Mouse (Mus musculus) liver, adult 10 weeks (tissue): ENCODE data around the gene Sptlc2. TPM values are rescaled to one million over a fixed set of nuclear protein-coding genes. Genes with fewer than 3 reads are reported as not detected.

Experiments
- polyA plus RNA-seq: library from polyadenylated mRNA; stranded (reverse); fragments of 350-450 nt; fragmentation: Illumina TruSeq; extraction: RNeasy Lipid Tissue Mini Kit (QIAGEN cat#74804); gene quantifications from one replicate; pipeline ENCODE4 v1.2.3, GENCODE M21; 2014; ENCODE audit warnings: low read depth, low replicate concordance

The Sptlc2 gene
- polyA plus RNA-seq: 31.9 TPM

DNA sequence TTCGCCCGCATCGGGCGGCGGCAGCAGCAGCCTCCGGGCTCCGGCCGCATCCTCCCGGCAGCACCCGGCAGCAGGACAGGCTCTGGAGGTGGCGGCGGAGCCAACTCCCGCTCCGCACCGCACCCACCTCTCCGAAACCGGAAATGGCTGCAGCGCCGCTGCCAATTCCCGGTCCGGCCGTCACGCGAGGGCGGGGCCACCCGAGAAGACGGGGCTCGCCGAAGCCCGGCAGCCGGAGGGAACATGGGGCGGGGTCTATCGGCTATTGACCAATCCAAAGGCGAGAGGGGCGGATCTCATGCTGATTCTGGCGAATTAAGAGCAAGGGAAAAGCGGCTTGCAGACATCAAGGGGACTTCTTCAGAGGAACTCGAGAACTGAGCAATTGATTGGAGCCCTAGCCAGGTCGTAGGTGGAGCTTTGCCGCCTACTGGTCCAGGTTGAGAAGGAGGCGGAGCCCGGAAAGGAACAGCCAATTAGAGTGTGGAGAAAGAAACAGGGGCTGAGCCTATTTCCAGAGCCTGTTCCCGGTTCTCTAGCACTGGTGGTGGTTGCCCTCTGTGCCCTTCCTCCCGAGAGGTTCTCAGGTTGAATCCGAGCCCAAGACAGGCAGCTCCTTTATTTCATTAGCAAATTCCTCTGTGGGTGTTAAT, at the start of gene Sptlc2:
Sptlc2 (minus strand) TSS at position 234 of the 653 bp plus-strand sequence.

GRCm38 (mm10) chr12:87299657-87300440, 88.3 kb downstream of the Sptlc2 start, which contains the start of gene Ism2:
TSS of gene Ism2 (minus strand) at chr12:87299705.

GRCm38 (mm10) chr12:87266108-87266826, 121.9 kb downstream of the Sptlc2 start, which contains the start of the genes Vipas39 and Ahsa1:
TSS of gene Vipas39 (minus strand) at chr12:87266256.
TSS of gene Ahsa1 (plus strand) at chr12:87266479.

Other genes with a start within 250 kb of the Sptlc2 start
- gene Gstz1, start 241.2 kb downstream of the Sptlc2 start, polyA plus RNA-seq: 949 TPM
- gene Pomt2, start 240.4 kb downstream of the Sptlc2 start, polyA plus RNA-seq: 6.8 TPM
- gene Samd15, start 188.6 kb downstream of the Sptlc2 start, polyA plus RNA-seq: not detected
- 1.8 TPM for gene Tmed8, start 187.9 kb downstream of the Sptlc2 start, polyA plus RNA-seq
- gene Noxred1, start 149.6 kb downstream of the Sptlc2 start, polyA plus RNA-seq: not detected
- gene Vipas39, start 122.1 kb downstream of the Sptlc2 start, polyA plus RNA-seq: 7.5 TPM
- gene Ahsa1, start 121.9 kb downstream of the Sptlc2 start, polyA plus RNA-seq: 113 TPM
- gene Ism2, start 88.7 kb downstream of the Sptlc2 start, polyA plus RNA-seq: not detected
- gene Slirp, start 55.5 kb upstream of the Sptlc2 start, polyA plus RNA-seq: 74.0 TPM
- 6.9 TPM for gene Alkbh1, start 55.7 kb upstream of the Sptlc2 start, polyA plus RNA-seq
- gene Snw1, start 83.9 kb upstream of the Sptlc2 start, polyA plus RNA-seq: 35.2 TPM
- gene Gm5788, start 106.4 kb upstream of the Sptlc2 start, polyA plus RNA-seq: not detected
- gene Gm8300, start 126.0 kb upstream of the Sptlc2 start, polyA plus RNA-seq: not detected
- not detected for gene Oog1, start 214.3 kb upstream of the Sptlc2 start, polyA plus RNA-seq
- gene Gm4027, start 230.5 kb upstream of the Sptlc2 start, polyA plus RNA-seq: not detected